Mouse (Mus musculus) layer of hippocampus, postnatal 36 days (tissue): Measurements from ENCODE around the gene Iqcf1. TPM values are rescaled to one million over a fixed set of nuclear protein-coding genes. Genes with fewer than 3 reads are reported as not detected.

ENCODE experiments used
- DNase-seq, 2 experiments: peaks; one replicate each; pipeline ENCODE4 v3.0.0; 2022
- total RNA-seq, 2 experiments: library from RNA; stranded (reverse); gene quantifications; 2 replicates each; pipeline ENCODE4 v1.2.3; 2021

Iqcf1 gene
- total RNA-seq, 2 experiments from 2014 or later, result not detected

DNA sequence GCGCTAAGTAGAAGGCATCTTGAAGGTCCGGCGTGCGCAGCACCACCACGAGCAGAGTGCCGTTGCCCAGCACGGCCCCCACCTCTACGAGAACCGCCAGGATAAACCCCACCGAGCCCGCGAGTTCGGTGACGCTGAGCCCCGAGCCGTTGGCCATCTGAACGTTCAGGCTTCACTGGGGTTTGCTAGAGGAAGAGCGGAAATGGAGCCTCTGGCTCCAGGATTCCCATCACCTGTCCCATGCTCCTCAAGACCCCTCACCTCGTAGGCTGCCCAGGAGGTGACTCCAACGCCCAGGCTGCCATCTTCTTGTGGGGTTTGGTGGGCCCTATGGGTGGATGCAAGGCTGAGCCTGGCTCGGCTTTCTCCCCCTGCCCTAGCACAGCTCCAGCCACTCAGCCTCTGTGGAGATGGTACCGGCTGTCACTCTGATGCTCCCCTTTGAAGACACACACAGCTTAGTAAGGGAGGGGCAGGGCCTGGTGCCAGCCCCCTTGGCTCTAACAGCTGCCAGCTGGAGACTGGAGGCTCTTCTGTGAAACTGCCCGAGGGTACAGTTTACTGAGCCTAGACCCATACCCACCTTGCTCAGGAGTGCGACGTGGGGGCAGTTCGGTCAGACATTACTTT, 34.1 kb upstream of the Iqcf1 start, which contains the start of gene Gpr62:
Gene Gpr62, minus strand, starts transcription at position 368 of the 630 bp plus-strand sequence.
- DNase-seq, result peak; percentile 67 to 69

DNA sequence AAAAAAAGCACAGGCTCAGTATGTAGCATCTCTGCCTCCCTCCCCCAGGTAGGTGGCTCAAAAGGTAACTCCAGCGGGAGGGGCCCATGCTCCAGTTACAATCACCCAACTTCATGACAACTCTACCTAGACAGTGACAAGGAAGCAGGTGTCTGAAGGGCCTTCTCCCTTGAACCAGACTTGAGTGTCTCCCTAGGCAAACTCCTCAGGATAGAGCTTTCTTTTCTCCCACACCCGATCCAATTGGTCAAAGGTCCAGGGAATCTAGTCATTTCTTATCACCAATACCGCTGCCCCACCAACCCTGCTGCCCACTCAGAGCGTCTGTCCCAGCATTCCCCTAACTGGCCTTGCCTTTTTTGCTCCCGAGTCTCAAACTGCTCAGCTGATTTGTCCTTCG, 33.0 kb upstream of the Iqcf1 start:
- DNase-seq, result no peak

DNA sequence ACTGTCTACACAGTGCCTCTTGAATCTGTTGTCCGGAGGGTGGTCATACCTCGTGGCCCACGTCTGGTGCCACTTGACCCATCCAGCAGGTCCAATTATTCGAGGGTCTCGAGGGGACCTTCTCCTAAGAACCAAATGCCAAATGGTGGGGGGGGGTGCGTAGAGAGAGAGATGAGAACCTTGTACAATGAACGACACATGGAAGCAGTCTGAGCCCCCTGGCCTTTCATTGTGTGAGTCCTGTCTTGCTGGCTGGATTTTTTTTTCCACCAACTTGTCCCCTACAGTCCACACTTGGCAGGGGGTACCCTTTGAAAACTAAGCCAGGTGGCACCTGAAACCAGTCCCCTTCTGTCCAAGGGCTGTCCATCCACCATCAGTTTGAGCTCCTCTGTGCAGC, 32.0 kb upstream of the Iqcf1 start:
- DNase-seq, result no peak

DNA sequence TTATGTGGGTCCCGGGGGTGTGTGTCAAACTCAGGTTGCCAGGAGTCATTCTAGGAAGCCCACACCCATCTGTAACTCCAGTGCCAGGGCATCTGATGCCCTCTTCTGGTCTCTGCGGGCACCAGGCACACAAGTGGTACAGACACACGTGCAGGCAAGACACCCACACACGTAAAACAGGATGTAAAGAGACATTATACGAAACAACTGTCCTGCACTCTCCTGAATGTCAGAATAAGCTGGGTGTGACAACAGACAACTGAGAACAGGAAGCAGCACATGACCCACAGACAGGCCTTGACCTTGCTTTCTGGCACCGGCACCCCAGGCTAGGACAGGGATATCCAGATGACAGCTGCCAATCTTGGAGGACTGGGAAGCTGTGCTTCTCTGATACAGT, 30.4 kb upstream of the Iqcf1 start:
- peak in 1 of 2 experiments; percentile 1 for DNase-seq

DNA sequence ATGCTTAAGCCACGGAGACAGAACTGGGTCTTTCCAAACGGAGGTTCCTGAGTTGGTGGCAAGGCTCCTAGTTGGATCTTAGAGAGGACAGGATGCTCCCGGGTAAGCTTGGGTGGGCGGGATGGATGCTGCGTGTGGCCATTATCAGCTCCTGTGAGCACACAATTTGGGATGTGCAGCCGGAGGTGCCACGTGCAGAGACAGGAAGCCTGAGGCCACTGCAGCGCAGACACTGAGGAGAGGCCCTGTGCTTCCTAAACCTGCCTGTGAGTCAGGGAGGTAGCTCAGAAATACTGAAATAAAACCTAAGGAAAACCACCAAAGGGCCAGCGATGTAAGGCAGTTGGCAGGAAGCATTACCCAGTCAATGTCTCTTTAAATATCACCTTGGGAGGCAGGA, 30.0 kb upstream of the Iqcf1 start:
- no peak for DNase-seq

DNA sequence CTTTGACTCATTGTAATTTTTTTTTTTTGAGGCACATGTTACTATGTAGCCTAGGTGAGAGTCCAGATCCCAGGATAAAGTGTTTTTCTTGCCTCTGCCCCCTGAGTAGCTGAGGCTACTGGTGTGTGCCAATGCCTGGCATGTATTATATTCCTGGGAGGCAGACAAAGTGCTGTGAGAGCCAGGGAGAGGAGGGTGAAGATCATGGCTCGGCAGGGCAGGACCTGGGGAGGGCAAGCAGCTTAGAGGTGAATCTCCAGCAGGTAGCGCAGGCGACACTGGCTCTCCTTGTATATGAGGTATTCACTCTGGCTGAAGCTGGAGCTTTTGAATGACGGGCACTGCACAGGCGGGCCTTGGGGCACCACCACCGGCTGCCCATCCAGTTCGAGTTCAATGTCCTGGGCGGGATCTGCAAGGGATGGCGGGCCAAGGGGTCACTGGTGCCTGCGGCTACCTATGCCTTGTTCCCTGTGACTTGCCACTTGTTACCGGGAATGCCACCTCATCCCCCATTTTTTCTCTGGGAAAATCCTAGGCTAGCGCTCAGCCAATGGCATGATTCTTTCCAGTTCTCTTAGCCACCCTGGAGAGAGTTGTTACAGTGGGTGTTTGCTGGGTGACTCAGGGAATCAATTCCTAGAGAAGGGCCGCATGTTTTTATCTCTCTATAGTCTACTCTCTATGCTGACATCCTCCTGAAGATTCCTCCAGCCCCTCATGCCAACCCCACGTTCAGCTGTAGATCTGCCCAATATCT, 28.6 kb upstream of the Iqcf1 start:
- peak; percentile 0 to 1 for DNase-seq

DNA sequence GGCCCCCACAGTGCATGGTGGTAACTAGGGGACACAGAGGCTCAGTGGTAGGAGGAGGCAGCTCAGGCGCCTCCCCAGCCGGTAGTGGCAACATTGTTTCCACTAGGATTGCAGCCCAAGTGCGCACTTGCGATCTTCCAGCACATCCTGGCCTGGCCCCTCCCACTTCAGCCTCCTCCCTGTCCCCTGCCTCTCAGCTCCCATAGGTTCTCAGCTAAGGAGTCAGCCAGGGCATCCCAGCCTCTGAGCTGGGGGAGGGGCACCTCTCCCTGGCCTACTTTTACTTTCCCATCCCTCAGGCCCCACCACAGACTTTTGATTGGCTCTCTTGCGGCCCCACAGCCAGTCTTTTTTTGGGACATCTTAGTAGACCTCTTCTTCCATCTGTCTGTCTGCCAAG, 27.9 kb upstream of the Iqcf1 start:
- peak in 1 of 2 experiments; percentile 20 for DNase-seq

DNA sequence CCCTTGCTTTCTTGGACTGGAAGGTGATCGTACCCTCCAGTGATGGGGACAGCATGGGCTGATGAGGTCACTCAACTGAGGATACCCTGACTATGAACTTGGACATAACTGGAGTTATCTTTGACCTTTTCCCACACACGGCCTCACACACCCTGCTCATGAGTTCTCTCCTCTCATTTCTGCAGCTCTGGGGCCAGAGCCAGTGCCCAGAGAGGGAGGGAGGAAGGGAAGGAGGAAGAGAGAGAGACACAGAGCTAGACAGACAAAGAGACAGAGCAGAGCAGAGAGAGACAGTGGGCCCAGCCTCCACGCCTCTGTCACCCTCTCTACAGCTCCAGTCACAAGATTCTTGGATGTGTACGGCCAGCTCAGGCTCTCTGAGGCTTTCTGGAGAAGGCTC, 27.4 kb upstream of the Iqcf1 start:
- DNase-seq, result peak in 1 of 2 experiments; percentile 3

DNA sequence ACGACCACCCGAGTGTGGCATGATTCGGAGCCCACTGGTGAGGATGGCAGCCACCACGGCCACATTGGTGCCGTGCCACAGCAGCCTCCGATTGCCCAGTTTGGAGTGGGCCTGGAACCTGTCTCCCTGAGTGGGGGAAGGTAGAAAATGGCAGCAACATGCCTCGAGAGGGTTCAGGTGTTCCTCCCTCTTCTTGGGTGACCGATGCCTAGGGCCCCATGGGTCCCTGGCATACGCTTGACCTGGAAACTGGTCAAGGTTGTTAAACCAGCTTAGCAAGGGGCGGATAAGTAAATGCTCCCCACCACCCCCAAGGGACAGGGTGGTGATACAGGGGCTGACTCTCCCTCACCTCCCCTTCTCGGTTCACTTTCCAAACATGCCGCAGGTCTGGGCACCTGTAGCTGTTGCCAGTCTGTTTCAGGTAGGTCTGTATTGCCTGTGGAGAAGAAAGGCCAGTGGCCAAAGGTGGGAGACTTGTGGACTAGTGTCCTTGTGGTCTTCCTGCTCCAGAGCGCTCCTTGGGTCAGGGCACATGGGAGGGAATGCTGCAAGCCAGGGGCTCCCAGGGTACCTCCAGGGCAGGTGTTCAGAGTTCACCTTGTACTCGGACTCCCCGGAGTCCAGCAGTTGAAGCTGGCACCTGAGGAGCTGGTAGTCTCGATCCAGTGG, 26.6 kb upstream of the Iqcf1 start:
- peak in 1 of 2 experiments; percentile 5 for DNase-seq

DNA sequence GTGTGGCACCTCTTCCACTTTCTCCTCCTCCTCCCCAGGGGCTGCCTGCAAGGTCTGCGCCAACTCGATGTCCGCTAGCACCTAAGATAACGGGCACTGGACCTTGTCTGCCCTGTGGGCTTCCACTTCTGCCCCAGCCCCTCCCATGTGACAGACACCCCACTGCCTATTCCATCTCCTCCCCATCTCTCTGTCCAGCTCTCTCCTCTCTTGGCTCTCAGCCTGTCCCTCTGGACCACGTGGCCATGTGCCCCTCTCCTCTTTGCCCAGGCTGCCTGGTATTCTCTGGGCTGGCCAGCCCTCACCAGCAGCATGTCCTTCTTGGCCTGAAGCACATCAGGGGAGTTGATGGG, 26.0 kb upstream of the Iqcf1 start:
- peak in 1 of 2 experiments; percentile 2 for DNase-seq

DNA sequence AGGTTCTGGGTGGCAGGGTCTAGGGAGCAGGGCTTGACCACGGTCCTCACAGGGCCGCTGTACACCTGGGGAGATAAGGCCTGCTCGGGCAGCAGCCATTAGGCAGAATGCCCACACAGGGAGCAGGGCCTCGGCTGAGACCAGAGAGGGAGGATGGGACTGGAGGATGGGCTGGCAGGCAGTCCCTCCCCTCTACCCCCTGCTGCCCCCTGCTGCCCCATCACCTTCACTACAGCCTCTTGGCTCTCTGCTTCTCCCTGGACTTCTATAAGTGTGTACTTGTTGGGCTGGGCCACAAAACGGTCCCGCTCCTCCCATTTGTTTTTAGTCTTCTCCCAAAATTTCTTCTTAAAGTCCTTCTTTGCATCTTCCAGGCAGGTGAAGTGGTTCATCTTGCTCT, 25.3 kb upstream of the Iqcf1 start:
- peak in 1 of 2 experiments; percentile 53 for DNase-seq

DNA sequence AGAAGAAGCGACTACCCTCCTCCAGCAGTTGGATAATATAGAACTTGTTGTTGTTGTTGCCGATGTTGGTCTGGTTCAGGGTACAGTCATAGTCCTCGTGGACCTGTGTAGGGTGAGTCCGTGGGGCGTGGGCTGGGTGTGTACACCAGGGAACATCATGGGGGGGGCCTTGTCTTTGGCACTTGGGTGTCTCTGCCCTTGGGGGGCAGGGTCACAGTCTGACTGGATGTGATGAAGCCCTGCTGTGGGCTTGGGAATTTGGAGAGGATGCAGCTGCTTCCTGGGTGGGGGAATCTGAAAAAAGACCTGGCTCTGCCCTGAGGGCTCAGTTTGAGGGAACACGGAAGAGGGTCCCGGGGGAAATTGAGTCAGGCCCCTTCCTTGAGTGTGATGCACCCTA, 24.7 kb upstream of the Iqcf1 start:
- peak in 1 of 2 experiments; percentile 4 for DNase-seq

DNA sequence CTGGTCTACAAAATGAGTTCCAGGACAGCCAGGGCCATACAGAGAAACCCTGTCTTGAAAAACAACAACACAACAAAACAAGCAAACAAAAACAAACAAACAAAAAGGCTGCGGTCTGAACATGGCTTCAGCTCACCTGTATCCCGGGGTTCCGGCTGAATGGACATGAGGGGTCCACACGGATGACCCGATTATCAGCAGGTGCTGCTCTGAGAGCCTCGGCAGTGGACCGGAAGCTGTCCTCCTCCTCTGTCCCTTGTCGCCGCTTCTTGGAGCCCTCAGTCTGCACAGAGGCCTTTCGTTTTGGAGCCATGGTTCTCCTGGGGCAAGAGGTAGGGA, 24.1 kb upstream of the Iqcf1 start, which contains the start of gene Rrp9:
Gene Rrp9, plus strand, starts transcription at position 301 of the 339 bp plus-strand sequence.
- no peak for DNase-seq

DNA sequence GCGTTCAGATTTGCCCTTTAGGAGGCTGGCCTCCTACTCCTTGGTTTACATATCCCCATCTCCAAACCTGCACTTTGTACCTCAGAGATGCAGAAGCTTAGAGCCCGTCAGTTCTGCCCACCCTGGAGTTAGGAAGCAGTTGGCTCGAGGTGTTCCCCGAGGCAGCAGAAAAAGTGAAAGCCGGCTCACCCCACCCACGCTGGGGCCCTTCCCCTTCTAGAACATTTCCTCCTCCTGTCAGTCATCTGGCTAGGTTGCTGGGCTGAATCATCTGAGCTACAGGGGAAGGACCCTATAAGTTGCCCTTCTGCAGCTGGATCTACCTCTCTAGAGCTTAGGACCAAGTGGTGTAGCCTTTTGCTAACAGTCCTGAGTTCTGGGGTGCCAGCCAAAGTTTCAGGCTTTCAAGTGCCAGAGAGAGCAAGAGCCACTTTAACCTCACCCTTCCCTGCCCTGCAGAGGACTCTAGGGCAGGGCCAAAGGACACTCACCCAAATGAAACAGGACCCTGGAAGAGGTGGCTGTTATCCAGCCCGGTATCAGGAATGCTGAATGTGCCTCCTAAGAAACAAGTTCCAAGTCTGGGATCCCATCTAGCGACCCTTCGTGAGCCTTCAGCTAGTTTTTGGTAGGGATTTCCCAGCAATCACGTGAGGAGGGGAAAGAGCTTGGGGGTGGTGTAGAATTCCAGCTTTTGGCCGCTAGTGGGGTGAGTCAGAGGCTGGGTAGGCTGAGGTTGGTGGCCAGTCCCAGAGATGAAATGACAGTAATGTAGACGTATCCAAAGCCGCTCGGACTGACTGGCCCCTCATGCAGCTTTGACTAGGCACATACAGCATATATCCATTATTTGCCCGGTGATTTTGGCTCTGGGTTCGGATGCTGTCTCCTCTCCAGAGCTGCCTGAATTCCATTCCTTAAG, 23.5 kb upstream of the Iqcf1 start:
- DNase-seq, result no peak

DNA sequence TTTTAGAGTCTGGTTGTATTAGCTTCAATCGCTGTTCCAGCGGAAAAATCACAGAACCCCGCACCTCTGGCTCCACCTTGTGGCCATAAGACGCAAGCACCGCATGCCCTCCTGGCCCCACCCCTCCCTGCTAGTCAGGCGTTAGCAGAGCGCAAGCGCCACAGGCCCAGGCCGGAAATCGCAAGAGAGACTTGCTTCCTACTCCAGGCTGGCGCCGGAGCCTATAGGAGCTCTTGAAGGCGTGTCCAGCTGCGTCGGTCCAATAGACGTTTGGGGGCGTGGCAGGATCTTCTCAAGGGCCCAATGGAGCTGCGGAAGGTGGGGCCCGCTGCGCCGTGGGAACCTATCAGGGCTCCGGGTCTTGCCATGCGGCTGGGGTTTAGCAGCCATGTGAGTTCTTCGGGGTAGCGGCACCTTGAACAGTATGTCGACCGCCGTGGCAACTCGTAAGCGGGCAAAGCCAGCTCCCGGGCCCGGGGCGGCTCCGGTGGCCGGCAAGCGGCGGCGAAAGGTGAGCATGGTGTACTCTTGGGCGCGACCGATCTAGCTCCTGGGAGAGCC, 22.8 kb upstream of the Iqcf1 start, which contains the start of gene Parp3:
Gene Parp3, minus strand, starts transcription at position 26 of the 561 bp plus-strand sequence.
- DNase-seq, result peak; percentile 100

DNA sequence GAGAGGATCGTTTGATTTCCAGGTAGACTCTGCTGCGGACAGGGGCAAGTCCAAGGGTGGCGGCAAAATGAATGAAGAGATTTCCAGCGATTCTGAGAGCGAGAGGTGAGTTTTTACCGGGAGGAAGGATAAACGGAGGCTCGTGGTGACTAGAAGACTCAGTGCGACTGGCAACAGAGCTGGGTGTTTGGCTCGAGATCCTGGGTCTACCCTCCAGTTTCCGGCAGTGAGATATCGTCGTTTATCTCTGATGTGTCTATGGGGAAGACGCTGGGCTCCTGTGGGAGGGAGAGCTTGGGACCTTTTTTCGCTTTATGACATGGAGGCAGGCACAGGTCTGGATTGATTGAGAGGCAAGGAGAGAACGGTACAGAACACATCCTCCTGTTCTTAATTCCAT, 22.1 kb upstream of the Iqcf1 start:
- DNase-seq, result no peak

DNA sequence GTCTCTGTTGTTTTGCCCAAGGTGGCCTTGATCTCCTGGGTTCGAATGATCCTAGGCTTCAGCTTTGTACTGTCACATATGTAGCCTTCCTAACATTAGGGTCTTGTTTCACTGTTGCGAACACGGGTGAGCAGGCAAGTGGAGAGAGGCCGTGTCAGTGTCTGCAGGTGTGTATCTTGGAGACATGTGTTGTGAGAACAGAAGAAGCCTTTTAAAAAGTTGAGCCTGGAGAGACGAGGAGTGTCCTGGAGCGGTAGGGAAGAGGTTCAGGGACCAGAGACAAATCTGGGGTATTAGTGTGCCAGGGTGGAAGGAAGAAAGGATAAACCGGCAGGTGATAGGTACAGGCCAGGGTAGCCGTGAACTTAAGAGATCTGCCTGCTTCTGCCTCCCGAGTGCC, 21.7 kb upstream of the Iqcf1 start:
- no peak for DNase-seq

DNA sequence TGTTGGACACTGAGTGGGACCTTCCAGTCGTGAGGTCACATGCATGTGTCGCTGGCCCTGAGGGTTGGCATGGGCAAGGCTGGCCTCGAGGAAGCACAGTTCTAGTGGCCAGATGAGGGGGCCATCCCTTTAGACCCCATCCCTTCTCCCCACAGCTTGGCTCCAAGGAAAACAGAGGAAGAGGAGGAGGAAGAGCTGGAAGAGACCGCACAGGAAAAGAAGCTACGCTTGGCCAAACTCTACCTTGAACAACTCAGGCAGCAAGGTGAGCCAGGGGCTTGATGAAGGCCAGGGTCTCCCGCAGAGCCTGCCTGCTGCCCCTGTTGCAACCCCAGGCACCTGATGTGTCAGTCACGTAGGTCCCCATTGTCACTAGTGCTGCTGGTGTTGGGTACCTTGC, 19.2 kb upstream of the Iqcf1 start:
- DNase-seq, result no peak

DNA sequence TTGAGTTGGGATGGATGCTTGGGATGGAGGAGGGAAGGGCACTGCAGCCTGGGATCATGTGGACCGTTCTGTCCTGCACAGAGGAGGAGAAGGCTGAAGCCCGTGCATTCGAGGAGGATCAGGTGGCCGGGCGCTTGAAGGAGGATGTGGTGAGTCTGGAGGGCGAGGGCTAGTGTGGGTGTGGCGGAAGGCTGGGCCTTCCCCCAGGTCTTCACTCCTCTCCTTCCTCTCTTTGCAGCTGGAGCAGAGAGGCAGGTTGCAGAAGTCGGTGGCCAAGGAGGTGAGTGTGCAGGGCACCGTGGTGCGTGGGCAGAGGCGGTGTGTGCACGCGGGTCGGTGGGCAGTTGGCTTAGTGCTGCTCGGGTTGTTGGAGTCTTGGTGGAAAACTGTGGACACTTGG, 18.7 kb upstream of the Iqcf1 start:
- no peak for DNase-seq

DNA sequence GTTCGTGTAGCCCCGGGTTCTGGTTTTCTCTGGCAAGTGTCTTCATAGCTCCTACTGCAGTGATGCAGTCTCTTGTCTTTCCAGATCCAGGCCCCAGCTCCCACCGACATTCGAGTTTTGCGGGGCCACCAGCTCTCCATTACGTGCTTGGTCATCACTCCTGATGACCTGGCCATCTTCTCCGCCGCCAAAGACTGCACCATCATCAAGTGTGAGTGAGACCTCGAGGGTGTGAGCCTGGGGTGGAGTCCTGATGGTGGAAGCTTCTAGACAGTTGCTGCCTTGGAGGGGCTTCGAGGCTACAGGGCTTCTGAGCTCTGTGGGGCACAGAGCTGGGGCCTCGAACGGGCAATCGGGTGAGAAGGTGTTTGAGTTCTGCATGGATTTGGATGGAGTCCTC, 18.1 kb upstream of the Iqcf1 start:
- no peak for DNase-seq

DNA sequence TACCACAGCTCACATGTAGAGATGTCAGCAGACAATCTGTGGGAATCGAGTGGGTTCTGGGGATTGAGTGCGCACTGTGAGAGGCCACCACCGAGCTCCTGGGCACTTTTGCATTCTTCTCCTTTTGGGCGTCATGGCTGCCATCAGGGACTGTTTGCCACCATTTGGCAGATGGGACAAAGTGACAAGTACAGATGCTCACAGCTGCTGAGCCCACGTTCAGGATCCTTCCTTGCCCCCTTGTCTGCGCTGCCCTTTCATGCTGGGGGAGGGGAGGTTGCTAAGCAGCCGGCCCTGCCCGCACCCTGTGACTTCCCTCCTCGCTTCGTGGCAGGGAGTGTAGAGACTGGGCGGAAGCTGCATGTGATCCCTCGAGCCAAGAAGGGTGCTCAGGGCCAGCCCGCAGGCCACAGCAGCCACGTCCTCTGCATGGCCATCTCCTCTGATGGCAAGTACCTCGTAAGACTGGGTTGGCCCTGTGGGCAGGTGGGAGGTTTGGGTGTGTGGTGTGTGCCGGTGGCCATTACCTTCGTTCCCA, 17.1 kb upstream of the Iqcf1 start:
- DNase-seq, result no peak

DNA sequence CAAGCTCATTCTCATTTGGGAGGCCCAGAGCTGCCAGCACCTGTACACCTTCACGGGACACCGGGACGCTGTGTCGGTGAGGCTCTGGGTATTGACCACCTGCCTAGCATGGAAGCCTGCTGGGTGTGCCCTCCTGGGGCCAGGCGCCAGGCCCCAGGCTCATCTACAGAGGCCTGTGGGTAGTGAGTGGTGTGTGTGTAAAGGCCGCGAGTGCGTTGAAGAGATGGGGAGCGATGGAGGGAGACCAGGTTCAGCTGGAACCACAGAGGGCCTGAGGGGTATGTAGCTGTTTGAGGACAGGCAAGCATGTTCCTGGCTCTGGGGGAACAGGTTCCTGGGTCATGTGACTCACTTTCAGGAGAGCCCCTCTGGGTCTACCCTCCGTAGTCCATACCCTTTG, 16.6 kb upstream of the Iqcf1 start:
- no peak for DNase-seq
